Mouse (Mus musculus): Measurements from ENCODE around the gene Sytl3. TPM values are rescaled to one million over a fixed set of nuclear protein-coding genes. Genes with fewer than 3 reads are reported as not detected.
"Not testable (repeated sequence)": the region's sequence is repeated elsewhere in the genome, so short reads cannot be mapped to it uniquely, and the experiment has no call there.

The Sytl3 gene
- polyA plus RNA-seq (2011; ENCODE audit: insufficient read depth, insufficient read length, low read depth, missing spikeins), result 0.45 TPM in 1 of 2 replicates, not detected in the other

GRCm38 (mm10) chr17:6658801-6659200 lies at the start of gene Sytl3:
TSS of gene Sytl3 (plus strand) at chr17:6659093.
- not testable (repeated sequence) for H3K4me1 ChIP-seq (ENCODE audit: control insufficient read depth, insufficient read depth, low read length); H3K27ac ChIP-seq (ENCODE audit: insufficient read depth, low read length); H3K9me3 ChIP-seq (replicated peaks; ENCODE audit: control insufficient read depth, insufficient read depth, low read length, poor library complexity, severe bottlenecking); H3K36me3 ChIP-seq (ENCODE audit: control insufficient read depth, insufficient read depth, low read length, poor library complexity, severe bottlenecking); H3K27me3 ChIP-seq (ENCODE audit: control insufficient read depth, insufficient read depth, low read length, poor library complexity, severe bottlenecking); H3K9ac ChIP-seq (ENCODE audit: low read depth, poor library complexity, severe bottlenecking); H3K4me3 ChIP-seq (ENCODE audit: low read depth, low read length)

- H3K27me3 ChIP-seq (ENCODE audit: control insufficient read depth, insufficient read depth, low read length, poor library complexity, severe bottlenecking); H3K4me1 ChIP-seq (ENCODE audit: control insufficient read depth, insufficient read depth, low read length); H3K4me3 ChIP-seq (ENCODE audit: low read depth, low read length); H3K9me3 ChIP-seq (replicated peaks; ENCODE audit: control insufficient read depth, insufficient read depth, low read length, poor library complexity, severe bottlenecking); H3K9ac ChIP-seq (ENCODE audit: low read depth, poor library complexity, severe bottlenecking); H3K36me3 ChIP-seq (ENCODE audit: control insufficient read depth, insufficient read depth, low read length, poor library complexity, severe bottlenecking); H3K27ac ChIP-seq (ENCODE audit: insufficient read depth, low read length): not testable (repeated sequence)
Observed at GRCm38 (mm10) chr17:6613524-6613923, 45.4 kb upstream of the Sytl3 start.

- not testable (repeated sequence) for H3K36me3 ChIP-seq (ENCODE audit: control insufficient read depth, insufficient read depth, low read length, poor library complexity, severe bottlenecking); H3K9ac ChIP-seq (ENCODE audit: low read depth, poor library complexity, severe bottlenecking); H3K4me1 ChIP-seq (ENCODE audit: control insufficient read depth, insufficient read depth, low read length); H3K9me3 ChIP-seq (replicated peaks; ENCODE audit: control insufficient read depth, insufficient read depth, low read length, poor library complexity, severe bottlenecking); H3K27me3 ChIP-seq (ENCODE audit: control insufficient read depth, insufficient read depth, low read length, poor library complexity, severe bottlenecking); H3K27ac ChIP-seq (ENCODE audit: insufficient read depth, low read length); H3K4me3 ChIP-seq (ENCODE audit: low read depth, low read length)
Observed at GRCm38 (mm10) chr17:6614316-6614715, 44.6 kb upstream of the Sytl3 start.

DNA sequence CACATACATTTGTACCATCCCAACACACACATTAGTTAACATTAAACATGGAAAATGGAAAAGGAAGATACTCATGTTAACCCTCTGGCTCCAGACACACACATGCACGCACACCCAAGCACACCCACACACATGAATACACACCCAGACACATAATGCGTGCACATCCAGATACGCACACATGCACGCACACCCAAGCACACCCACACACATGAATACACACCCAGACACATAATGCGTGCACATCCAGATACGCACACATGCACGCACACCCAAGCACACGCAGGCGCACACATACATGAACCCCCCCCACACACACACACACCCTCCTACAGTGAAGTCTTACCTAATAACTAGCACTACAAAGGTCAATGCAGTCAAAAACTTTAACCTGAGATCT lies 42.2 kb upstream of the Sytl3 start:
- H3K27me3 ChIP-seq (ENCODE audit: control insufficient read depth, insufficient read depth, low read length, poor library complexity, severe bottlenecking); H3K4me1 ChIP-seq (ENCODE audit: control insufficient read depth, insufficient read depth, low read length); H3K36me3 ChIP-seq (ENCODE audit: control insufficient read depth, insufficient read depth, low read length, poor library complexity, severe bottlenecking); H3K4me3 ChIP-seq (ENCODE audit: low read depth, low read length); H3K9me3 ChIP-seq (replicated peaks; ENCODE audit: control insufficient read depth, insufficient read depth, low read length, poor library complexity, severe bottlenecking); H3K9ac ChIP-seq (ENCODE audit: low read depth, poor library complexity, severe bottlenecking); H3K27ac ChIP-seq (ENCODE audit: insufficient read depth, low read length): not testable (repeated sequence)

DNA sequence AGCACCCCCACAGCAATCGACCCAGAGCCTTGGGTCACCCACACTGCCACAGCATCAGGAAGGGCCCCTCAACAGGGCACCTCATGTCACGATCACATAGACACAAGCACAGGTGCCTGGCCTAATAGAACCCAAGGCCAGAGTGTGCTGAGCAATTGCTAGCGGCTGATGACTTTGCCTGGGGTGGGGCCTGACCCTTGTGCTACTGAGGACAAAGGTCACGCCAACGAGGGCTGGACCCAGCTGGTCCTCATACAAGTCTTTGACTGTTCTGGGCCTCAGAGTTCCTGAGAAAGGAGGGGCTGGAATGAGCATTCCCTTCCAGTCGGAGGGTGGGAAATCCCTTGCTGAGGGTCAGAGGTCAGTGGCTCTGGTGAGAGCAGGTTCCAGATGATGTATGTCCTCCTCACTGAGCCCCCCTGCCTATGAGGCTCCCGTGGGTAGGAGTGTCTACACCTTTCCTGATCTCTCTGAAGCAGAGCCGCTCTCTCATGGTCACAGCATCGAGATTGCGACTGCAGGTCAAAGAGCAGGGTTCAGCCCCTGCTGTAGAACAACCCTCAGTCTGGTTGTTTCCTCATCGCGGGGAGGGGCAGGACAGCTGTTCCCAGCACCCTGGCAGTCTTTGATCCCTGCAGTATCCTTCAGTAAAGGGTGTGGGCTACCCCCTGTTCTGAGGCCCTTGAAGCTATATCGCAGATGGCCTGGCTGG lies 41.0 kb upstream of the Sytl3 start:
- not testable (repeated sequence) for H3K27ac ChIP-seq (ENCODE audit: insufficient read depth, low read length); H3K9me3 ChIP-seq (replicated peaks; ENCODE audit: control insufficient read depth, insufficient read depth, low read length, poor library complexity, severe bottlenecking); H3K4me1 ChIP-seq (ENCODE audit: control insufficient read depth, insufficient read depth, low read length); H3K36me3 ChIP-seq (ENCODE audit: control insufficient read depth, insufficient read depth, low read length, poor library complexity, severe bottlenecking); H3K27me3 ChIP-seq (ENCODE audit: control insufficient read depth, insufficient read depth, low read length, poor library complexity, severe bottlenecking); H3K4me3 ChIP-seq (ENCODE audit: low read depth, low read length); H3K9ac ChIP-seq (ENCODE audit: low read depth, poor library complexity, severe bottlenecking)

- not testable (repeated sequence) for H3K4me1 ChIP-seq (ENCODE audit: control insufficient read depth, insufficient read depth, low read length); H3K9ac ChIP-seq (ENCODE audit: low read depth, poor library complexity, severe bottlenecking); H3K36me3 ChIP-seq (ENCODE audit: control insufficient read depth, insufficient read depth, low read length, poor library complexity, severe bottlenecking); H3K27ac ChIP-seq (ENCODE audit: insufficient read depth, low read length); H3K4me3 ChIP-seq (ENCODE audit: low read depth, low read length); H3K9me3 ChIP-seq (replicated peaks; ENCODE audit: control insufficient read depth, insufficient read depth, low read length, poor library complexity, severe bottlenecking); H3K27me3 ChIP-seq (ENCODE audit: control insufficient read depth, insufficient read depth, low read length, poor library complexity, severe bottlenecking)
Observed at GRCm38 (mm10) chr17:6619271-6619670, 39.6 kb upstream of the Sytl3 start.

- H3K36me3 ChIP-seq (ENCODE audit: control insufficient read depth, insufficient read depth, low read length, poor library complexity, severe bottlenecking); H3K9ac ChIP-seq (ENCODE audit: low read depth, poor library complexity, severe bottlenecking); H3K4me3 ChIP-seq (ENCODE audit: low read depth, low read length); H3K27ac ChIP-seq (ENCODE audit: insufficient read depth, low read length); H3K27me3 ChIP-seq (ENCODE audit: control insufficient read depth, insufficient read depth, low read length, poor library complexity, severe bottlenecking); H3K9me3 ChIP-seq (replicated peaks; ENCODE audit: control insufficient read depth, insufficient read depth, low read length, poor library complexity, severe bottlenecking); H3K4me1 ChIP-seq (ENCODE audit: control insufficient read depth, insufficient read depth, low read length): not testable (repeated sequence)
Observed at GRCm38 (mm10) chr17:6620035-6620434, 38.9 kb upstream of the Sytl3 start.

DNA sequence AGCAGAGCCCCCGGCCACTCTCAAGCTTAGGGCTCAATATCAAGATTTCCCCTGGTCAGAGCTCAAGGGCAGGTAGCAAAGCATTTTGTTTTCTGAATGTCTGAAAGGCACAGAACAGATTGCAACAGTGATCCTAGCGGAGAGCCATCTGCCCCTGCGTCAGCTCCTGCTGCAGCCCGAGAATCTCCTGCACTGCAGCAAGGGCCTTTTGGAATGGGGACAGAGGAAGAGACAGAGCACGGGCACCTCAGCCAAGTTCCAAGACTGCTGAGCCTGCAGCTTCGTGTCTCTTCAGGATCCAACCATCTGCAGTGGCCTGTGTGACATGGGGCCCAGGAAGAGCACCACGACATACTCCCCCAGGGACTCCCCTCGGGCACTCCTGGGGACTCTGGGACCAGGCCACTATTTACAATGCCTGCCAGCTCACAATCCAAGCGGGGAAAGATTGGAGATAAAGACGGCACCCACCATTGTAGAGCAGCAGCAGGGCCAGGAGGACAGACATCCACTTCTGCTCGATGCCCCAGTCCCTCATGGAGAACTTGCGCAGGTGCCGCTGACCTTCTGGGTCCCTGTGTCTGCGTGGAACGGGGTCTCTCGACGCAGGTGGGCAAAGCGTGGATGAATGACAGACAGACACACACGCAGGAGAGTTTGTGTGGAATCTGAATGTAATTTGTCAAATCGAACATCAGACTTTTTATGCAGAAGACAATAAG lies 38.0 kb upstream of the Sytl3 start:
- H3K9ac ChIP-seq (ENCODE audit: low read depth, poor library complexity, severe bottlenecking); H3K27ac ChIP-seq (ENCODE audit: insufficient read depth, low read length); H3K4me3 ChIP-seq (ENCODE audit: low read depth, low read length); H3K36me3 ChIP-seq (ENCODE audit: control insufficient read depth, insufficient read depth, low read length, poor library complexity, severe bottlenecking); H3K4me1 ChIP-seq (ENCODE audit: control insufficient read depth, insufficient read depth, low read length); H3K27me3 ChIP-seq (ENCODE audit: control insufficient read depth, insufficient read depth, low read length, poor library complexity, severe bottlenecking); H3K9me3 ChIP-seq (replicated peaks; ENCODE audit: control insufficient read depth, insufficient read depth, low read length, poor library complexity, severe bottlenecking): not testable (repeated sequence)

GRCm38 (mm10) chr17:6621976-6622375 lies 36.9 kb upstream of the Sytl3 start:
- not testable (repeated sequence) for H3K4me3 ChIP-seq (ENCODE audit: low read depth, low read length); H3K36me3 ChIP-seq (ENCODE audit: control insufficient read depth, insufficient read depth, low read length, poor library complexity, severe bottlenecking); H3K4me1 ChIP-seq (ENCODE audit: control insufficient read depth, insufficient read depth, low read length); H3K9me3 ChIP-seq (replicated peaks; ENCODE audit: control insufficient read depth, insufficient read depth, low read length, poor library complexity, severe bottlenecking); H3K27ac ChIP-seq (ENCODE audit: insufficient read depth, low read length); H3K9ac ChIP-seq (ENCODE audit: low read depth, poor library complexity, severe bottlenecking); H3K27me3 ChIP-seq (ENCODE audit: control insufficient read depth, insufficient read depth, low read length, poor library complexity, severe bottlenecking)

Measured in ES-Bruce4 (cell line).